Mouse (Mus musculus) cerebral cortex, adult 2 months (tissue): ENCODE measurements around the gene 1700029I15Rik.

Source experiments
- WGBS: fragments of 180-500 bp; shearing (Covaris S2); methylation state at CpG from one replicate; pipeline ENCODE4 v1.1.7; 2018; 5-methylcytosine and 5-hydroxymethylcytosine counted together

Gene 1700029I15Rik

DNA sequence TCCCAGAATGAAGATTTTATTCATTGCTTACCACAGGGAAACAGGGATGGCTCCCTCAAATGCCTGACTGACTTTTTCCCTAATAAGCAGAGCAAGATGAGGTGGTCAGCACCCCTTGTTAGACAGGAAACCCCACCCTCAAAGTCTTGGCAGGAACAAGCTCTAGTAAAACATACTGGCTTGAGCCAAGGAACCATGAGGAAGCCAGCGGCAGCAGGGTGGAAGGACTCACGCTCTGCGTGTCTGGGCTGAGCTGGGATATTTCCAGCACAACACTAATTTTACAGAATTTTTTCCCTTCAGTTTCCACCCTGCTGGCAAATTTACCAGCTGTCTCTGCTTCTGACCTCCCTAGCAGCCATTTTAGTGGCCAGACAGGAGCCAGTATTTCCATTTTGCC lies 44.1 kb downstream of the 1700029I15Rik start:
- 16% methylated on average over 3 of the region's 3 CpGs for WGBS

DNA sequence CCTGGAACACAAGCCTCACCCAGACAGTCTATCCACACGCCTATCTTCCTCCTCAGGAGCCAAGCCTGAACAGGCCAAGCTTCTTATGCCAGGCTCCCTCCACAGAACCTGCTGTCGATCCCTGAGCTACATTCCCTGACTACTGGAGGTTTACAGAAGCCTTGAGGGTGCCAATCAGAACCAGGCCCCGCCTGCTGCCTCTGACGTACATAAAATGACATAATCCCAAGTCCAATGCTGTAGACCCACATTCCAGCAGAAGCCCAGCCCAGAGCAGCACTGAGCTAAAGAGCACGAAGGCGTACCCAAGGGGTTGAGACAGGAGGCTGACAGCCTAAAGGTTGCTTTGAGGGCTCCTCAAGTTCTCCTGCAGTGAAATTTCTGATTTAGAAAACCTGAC lies 45.5 kb downstream of the 1700029I15Rik start:
- 21% methylated on average over 6 of the region's 6 CpGs for WGBS

DNA sequence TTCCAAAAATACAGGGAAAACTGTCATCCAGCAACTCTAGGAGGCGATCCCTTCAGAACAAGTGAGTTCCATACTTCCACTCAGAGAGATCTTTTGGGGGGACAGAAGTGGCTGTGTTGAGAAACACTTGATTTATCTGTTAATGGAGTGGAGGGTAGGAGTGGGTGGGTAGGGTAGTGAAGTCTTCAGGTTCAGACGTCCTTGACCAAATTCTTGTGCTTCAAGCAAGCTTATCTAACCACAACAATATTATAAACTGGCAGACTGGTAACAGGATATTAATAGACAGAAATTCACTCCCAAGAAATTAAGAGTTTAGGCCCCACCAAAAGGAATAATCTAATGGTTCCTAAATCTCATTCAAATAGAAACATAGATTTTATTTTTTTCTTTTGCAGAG lies 47.8 kb downstream of the 1700029I15Rik start:
- 37% methylated on average over 2 of the region's 2 CpGs for WGBS

DNA sequence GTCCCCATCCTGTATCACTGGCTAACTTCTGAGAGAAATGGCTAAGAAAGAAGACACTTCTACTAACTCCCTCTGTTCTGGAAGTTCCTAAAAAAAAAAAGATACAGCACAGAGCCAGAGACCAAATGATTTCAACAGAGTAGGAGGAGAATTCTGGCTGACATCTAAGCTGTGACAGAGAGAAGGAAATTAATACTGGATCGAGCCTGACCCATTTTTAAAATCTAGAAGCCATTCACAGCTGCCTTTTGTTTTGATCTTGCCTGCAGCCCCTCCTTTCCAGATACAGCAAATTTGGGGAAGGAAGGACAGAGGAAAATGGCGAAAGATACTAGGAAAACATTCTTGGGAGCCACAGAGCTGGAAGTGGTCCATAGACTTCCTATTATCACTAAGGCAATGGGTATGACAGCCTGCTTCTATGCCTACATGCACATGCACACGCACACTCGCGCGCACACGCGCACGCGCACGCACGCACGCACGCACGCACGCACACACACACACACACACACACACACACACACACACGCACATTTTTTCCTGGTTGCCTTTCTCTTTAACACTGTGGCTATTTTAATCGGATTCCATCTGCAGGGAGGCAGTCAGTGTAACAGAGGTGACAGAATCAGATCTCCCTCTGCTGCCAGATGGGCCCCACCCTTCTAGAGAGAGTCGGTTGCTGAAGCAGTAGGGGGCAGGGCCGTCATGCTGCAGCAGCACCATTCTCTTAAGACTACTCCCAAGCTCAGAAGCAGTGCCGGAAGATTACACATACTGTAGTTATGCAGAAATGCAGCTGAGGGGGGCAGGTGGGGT lies 48.6 kb downstream of the 1700029I15Rik start:
- 25% methylated on average over 21 of the region's 21 CpGs for WGBS

DNA sequence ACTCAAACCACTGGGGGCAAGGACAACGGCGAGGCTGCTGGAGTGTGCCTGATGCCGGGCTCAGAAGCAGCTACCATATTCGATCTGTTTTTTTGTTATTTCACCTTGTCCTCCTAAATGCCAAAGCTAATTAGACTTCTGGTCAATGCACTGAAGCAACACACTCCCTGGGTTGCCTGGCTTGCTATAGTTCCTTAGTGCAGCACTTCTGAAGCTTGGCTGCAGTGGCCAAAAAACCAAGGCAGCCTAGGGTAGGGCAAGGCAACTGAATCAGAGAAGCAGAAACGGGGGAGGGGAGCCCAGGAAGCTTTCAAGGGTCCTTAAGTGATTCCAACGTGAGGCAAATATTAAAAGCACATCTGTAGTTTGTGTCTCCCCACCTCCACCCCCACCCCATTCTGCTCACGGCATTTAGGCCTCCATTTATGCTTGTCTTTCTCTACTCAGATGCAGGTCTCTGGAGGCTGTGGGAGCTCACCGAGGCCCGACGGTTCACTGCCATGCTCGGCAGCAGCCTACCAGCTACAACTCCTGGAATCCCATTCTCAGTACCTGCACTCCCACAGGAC lies 49.4 kb downstream of the 1700029I15Rik start:
- 15% methylated on average over 11 of the region's 11 CpGs for WGBS

DNA sequence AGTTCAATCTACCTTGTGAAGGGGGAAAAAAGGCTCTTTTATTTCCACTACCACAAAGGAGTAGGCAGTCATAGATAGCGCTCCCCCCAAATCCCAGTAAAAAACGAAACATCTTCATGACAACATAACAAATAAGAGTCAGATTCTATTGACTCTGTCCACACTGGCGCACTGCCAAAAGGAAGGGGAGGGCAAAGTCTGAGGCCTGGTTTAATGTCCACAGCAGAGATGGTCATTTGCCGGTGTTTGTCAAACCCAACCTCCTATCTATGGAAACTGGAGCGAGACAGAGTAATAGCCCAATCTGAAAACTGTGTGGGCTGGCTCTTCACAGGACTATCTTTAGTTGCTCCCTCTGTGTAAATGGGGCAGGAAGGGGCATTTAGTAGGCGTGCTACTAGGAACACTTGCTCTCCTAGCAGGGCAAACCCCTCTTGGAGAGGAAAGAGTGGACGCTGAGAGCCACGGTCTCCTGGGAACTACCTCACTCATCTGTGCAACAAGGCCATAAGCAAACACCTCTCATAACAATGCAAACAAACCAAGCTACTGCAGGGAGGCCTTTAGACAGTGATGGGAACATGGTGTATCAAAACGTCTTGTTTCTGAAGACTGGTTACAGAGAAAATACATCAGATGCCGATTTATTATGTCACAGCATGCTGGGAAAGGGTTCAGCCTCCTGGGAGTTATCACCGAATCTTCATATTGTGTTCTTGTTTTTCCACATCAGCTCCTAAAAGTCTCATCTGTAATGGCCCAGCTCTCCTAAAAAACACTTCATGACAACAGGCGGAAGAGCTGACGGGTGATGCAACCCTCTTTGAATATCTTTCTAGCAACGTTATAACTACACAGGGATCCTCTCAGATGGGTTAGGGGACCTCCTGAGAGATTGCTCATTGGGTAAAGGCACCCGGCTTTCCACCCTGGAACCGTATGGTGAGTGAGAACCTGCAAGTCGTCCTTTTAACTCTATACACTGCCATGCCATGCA lies 50.3 kb downstream of the 1700029I15Rik start:
- 14% methylated on average over 17 of the region's 17 CpGs for WGBS

DNA sequence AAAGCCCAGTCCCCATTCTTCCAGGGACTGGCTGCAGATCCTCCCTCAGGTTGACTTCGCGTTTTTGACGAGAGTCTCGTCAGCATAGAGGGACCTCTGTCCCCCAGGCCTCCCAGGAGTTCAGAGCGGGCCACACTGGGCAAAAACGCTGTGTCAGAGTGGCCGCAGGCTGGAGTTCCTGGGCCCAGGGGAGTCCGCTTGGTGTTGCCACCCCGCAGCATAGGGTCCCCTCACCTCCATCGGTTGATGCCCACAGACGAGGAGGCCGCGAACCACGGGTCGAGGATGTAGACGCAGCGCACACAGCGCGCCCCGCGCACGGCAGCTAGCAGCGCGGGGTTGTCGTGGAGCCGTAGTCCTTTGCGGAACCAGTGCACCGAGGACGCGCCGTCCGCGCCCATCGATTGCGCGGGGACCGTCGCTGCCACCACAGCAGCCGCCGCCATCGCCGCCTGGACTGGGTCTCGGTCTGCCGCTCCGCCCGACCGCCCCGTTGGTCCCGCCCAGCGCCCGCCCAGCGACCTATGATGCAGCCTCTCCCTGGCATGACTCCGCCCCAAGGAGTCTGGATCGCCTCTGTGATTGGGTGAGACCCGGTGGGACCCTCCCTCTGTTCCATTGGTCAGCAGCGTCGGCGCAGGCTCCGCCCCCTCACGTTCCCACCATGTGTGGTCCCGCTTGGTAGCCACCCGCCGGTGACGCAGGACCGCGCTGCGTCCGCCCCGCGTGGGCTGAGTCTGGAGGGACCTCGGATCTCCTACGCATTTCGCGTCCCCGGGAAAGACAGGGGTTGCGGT lies 51.4 kb downstream of the 1700029I15Rik start, which contains the start of gene Cry2:
TSS of gene Cry2 (minus strand) at position 466 of the 797 bp plus-strand sequence.
- under 1% methylated on average over 76 of the region's 76 CpGs for WGBS

DNA sequence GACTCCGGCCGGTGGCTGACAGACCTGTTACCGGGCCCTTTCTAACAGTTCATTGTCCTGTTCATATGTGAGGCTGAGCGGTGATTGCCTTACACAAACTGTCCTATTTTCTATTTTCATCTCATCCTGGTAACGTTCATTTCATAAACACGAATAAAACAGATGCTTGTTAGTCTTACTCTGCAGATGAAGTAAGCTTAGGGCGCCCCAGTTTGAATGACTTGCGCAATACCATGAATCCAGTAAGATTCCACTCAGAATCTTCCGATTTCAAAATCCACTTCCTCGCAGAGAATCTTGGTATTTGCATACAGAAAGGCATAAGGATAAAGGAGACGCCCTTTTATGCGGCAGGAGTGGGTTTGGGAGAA lies 52.0 kb downstream of the 1700029I15Rik start:
- WGBS: 1% methylated on average over 12 of the region's 12 CpGs

DNA sequence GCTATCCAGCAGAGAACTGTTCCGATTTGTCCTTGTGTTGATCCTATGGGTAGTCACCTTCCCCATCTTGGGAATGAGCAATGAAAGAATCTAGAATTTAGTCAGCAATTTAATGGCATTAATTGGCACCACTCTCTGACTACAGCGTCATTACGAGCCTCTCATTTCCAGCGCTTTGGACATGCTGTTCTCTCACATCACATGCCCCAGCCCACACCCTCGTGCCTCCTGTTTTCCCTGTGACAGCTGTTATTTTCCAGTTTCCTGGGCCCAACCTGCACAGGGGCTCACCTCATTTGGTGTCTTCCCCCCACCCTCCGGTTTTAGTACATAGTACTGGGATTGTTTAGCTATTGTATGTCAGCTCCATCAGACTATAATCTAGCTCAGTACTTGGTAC lies 52.7 kb downstream of the 1700029I15Rik start:
- 26% methylated on average over 6 of the region's 6 CpGs for WGBS
